Mouse (Mus musculus) thymus, adult 2 months (tissue): Measurements from ENCODE around the gene Nmi. TPM values are rescaled to one million over a fixed set of nuclear protein-coding genes. Genes with fewer than 3 reads are reported as not detected.

ENCODE experiments used
- DNase-seq: peaks from one replicate; pipeline ENCODE4 v3.0.0; 2021
- H3K27ac ChIP-seq: fragments of 200-500 bp; 2 replicates; pipeline ENCODE4 v1.5.1; 2012; ENCODE audit warnings: low read length, control low read depth; ENCODE audit not compliant: control insufficient read depth, insufficient read depth
- H3K27me3 ChIP-seq: fragments of 200-500 bp; 2 replicates; pipeline ENCODE4 v1.6.1; 2012; ENCODE audit warnings: mild to moderate bottlenecking, low read length, moderate library complexity, mixed read lengths; ENCODE audit not compliant: control insufficient read depth, insufficient read depth
- H3K36me3 ChIP-seq: fragments of 200-500 bp; 2 replicates; pipeline ENCODE4 v1.6.1; 2012; ENCODE audit warnings: mild to moderate bottlenecking, low read length, moderate library complexity; ENCODE audit not compliant: control insufficient read depth, insufficient read depth
- H3K4me1 ChIP-seq: fragments of 200-500 bp; replicated peaks from 2 replicates; pipeline ENCODE4 v1.6.1; 2012; ENCODE audit warnings: low read length; ENCODE audit not compliant: control insufficient read depth, insufficient read depth
- H3K4me3 ChIP-seq: fragments of 200-500 bp; 2 replicates; pipeline ENCODE4 v1.5.1; 2012; ENCODE audit warnings: mild to moderate bottlenecking, low read length, control low read depth, moderate library complexity; ENCODE audit not compliant: control insufficient read depth, insufficient read depth
- CTCF ChIP-seq: fragments of 200-500 bp; IDR thresholded peaks from 2 replicates; pipeline ENCODE4 v1.5.1; 2012; ENCODE audit warnings: mild to moderate bottlenecking, control low read depth, low read length, moderate library complexity, borderline replicate concordance; ENCODE audit not compliant: control insufficient read depth, poor library complexity, insufficient read depth; ENCODE audit errors: extremely low read depth
- POLR2A ChIP-seq: fragments of 200-500 bp; IDR thresholded peaks from 2 replicates; pipeline ENCODE4 v1.6.1; 2012; ENCODE audit warnings: mild to moderate bottlenecking, low read length, control low read depth, moderate library complexity; ENCODE audit not compliant: control insufficient read depth, poor library complexity, insufficient read depth; ENCODE audit errors: extremely low read depth
- WGBS: fragments of 180-500 bp; shearing (Covaris S2); methylation state at CpG from one replicate; pipeline ENCODE4 v1.1.7; 2018; 5-methylcytosine and 5-hydroxymethylcytosine counted together
- polyA plus RNA-seq: library from polyadenylated mRNA; depleted of rRNA; stranded (reverse); fragments of >200 nt; gene quantifications from 2 replicates; pipeline ENCODE4 v1.2.3, GENCODE M21; 2012

Nmi gene
- polyA plus RNA-seq, 1 experiment, result 9.3 TPM

- TF ChIP-seq CTCF, result no peak
- TF ChIP-seq POLR2A, result no peak
- H3K4me1 ChIP-seq, result peaks cover 9% of the 10 kb centered on the region
- 88% methylated on average over 7 of the region's 7 CpGs for WGBS
- H3K4me3 ChIP-seq, result no peak overlapping the region
- H3K27ac ChIP-seq, result no peak overlapping the region
- DNase-seq, result peak; percentile 16
- no peaks in the 10 kb centered on the region for H3K27me3 ChIP-seq
- H3K36me3 ChIP-seq, result no peaks in the 10 kb centered on the region
These were observed 37.4 kb downstream of the Nmi start for GRCm38 (mm10) chr2:51935921-51936320.

- H3K27me3 ChIP-seq, result no peaks in the 10 kb centered on the region
- peak within 1 kb of the TSS; percentile 69 for H3K4me3 ChIP-seq
- DNase-seq, result peak; percentile 86
- peak within 1 kb of the TSS; percentile 32 for H3K27ac ChIP-seq
- 1% methylated on average over 48 of the region's 48 CpGs for WGBS
- H3K4me1 ChIP-seq, result peaks cover 9% of the 10 kb centered on the region
- H3K36me3 ChIP-seq, result no peaks in the 10 kb centered on the region
- TF ChIP-seq POLR2A, result peak; percentile 53; the same call in 1 of the 2 replicates
- TF ChIP-seq CTCF, result peak; percentile 59; the same call in 1 of the 2 replicates
These were observed 38.5 kb downstream of the Nmi start, which contains the start of gene Rbm43 for GRCm38 (mm10) chr2:51934574-51935334. Gene Rbm43, minus strand, starts transcription at chr2:51935163.

GRCm38 (mm10) chr2:51933341-51934134 is 39.8 kb downstream of the Nmi start:
- H3K27me3 ChIP-seq, result no peaks in the 10 kb centered on the region
- no peak for DNase-seq
- 8% methylated on average over 11 of the region's 12 CpGs for WGBS
- TF ChIP-seq POLR2A (no peak), CTCF (no peak)
- 0 out of 2 replicates have a peak, but pooled peaks cover 4% of the 10 kb centered on the region for H3K36me3 ChIP-seq
- peaks cover 9% of the 10 kb centered on the region for H3K4me1 ChIP-seq
- H3K4me3 ChIP-seq, result no peak overlapping the region
- H3K27ac ChIP-seq, result peak overlapping the region; percentile 62

GRCm38 (mm10) chr2:51931241-51931640 is 42.1 kb downstream of the Nmi start:
- no peak for DNase-seq
- TF ChIP-seq POLR2A (no peak), CTCF (no peak)
- WGBS, result 66% methylated on average over 7 of the region's 7 CpGs
- Histone ChIP-seq H3K27ac (no peak overlapping the region), H3K27me3 (no peaks in the 10 kb centered on the region), H3K36me3 (0 out of 2 replicates have a peak, but pooled peaks cover 5% of the 10 kb centered on the region), H3K4me3 (no peak overlapping the region), H3K4me1 (peaks cover 9% of the 10 kb centered on the region)

GRCm38 (mm10) chr2:51914944-51915680 is 58.2 kb downstream of the Nmi start:
- peak; percentile 51 for DNase-seq
- Histone ChIP-seq H3K36me3 (no peaks in the 10 kb centered on the region), H3K4me3 (no peak overlapping the region), H3K27ac (no peak overlapping the region), H3K4me1 (no peaks in the 10 kb centered on the region), H3K27me3 (no peaks in the 10 kb centered on the region)
- TF ChIP-seq CTCF, result no peak
- no peak for TF ChIP-seq POLR2A
- 23% methylated on average over 5 of the region's 5 CpGs for WGBS

- no peak overlapping the region for H3K27ac ChIP-seq
- WGBS, result 74% methylated on average over 7 of the region's 7 CpGs
- DNase-seq, result no peak
- H3K4me1 ChIP-seq, result no peaks in the 10 kb centered on the region
- no peaks in the 10 kb centered on the region for H3K27me3 ChIP-seq
- TF ChIP-seq POLR2A, result no peak
- no peak for TF ChIP-seq CTCF
- no peaks in the 10 kb centered on the region for H3K36me3 ChIP-seq
- no peak overlapping the region for H3K4me3 ChIP-seq
These were observed 58.8 kb downstream of the Nmi start for GRCm38 (mm10) chr2:51914532-51914931.
